Mouse (Mus musculus): ENCODE measurements around the gene Slc28a3.

DNA sequence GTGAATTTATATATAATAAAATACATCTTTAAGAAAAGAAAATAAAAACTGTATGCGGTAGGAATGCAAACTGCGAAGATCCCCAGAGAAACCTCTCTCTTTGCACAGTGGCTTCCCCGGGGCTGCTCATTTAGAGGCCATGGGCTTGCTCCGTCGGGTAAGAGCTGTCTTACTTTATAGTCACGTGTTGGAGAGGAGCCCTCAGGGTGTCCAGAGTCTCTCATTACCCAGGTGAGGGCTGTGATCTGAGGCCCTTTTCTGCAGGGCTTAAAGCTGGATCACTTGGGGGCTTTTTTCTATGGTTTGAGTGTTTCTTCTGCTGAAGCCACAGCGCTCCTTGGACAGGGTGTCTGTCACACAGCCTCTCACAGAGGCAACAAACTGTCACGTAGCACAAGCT, 68.5 kb downstream of the Slc28a3 start:
- TF ChIP-seq POLR2A (IDR thresholded peaks at IDR 0.05; ENCODE audit: borderline replicate concordance, extremely low read depth, insufficient read depth, insufficient read length, poor library complexity, severe bottlenecking): no peak
- no peak for TF ChIP-seq CTCF (IDR thresholded peaks at IDR 0.05; ENCODE audit: borderline replicate concordance, extremely low read depth, insufficient read depth, insufficient read length)
